Mouse (Mus musculus) midbrain, embryonic 16.5 days (tissue): ENCODE measurements around the gene Tuba1c. TPM values are rescaled to one million over a fixed set of nuclear protein-coding genes. Genes with fewer than 3 reads are reported as not detected.

Experiments
- ATAC-seq: fragments of 200-750 bp; cut with Nextera tagmentation; 2 replicates; pipeline ENCODE4 v1.8.0; 2017; ENCODE audit warnings: moderate TSS enrichment
- H3K27ac ChIP-seq: fragments of 300-500 bp; sonication (generic); 2 replicates; pipeline ENCODE4 v1.5.1; 2014; ENCODE audit warnings: mild to moderate bottlenecking, low read length, mixed read lengths
- H3K27me3 ChIP-seq: fragments of 300-500 bp; sonication (generic); 2 replicates; pipeline ENCODE4 v1.6.1; 2014; ENCODE audit warnings: low read depth, low read length, mixed read lengths; ENCODE audit not compliant: control insufficient read depth, insufficient read depth
- H3K36me3 ChIP-seq: fragments of 300-500 bp; sonication (generic); 2 replicates; pipeline ENCODE4 v1.6.1; 2014; ENCODE audit warnings: mild to moderate bottlenecking, low read length, moderate library complexity, mixed read lengths; ENCODE audit not compliant: control insufficient read depth, insufficient read depth
- H3K4me1 ChIP-seq: fragments of 300-500 bp; sonication (generic); 2 replicates; pipeline ENCODE4 v1.6.1; 2014; ENCODE audit warnings: mild to moderate bottlenecking, low read length, mixed read lengths; ENCODE audit not compliant: control insufficient read depth, insufficient read depth
- H3K4me2 ChIP-seq: fragments of 300-500 bp; sonication (generic); 2 replicates; pipeline ENCODE4 v1.6.1; 2014; ENCODE audit warnings: mild to moderate bottlenecking, low read length, mixed read lengths
- H3K4me3 ChIP-seq: fragments of 300-500 bp; sonication (generic); 2 replicates; pipeline ENCODE4 v1.5.1; 2014; ENCODE audit warnings: low read depth, mild to moderate bottlenecking, low read length, moderate library complexity, mixed read lengths
- H3K9ac ChIP-seq: fragments of 300-500 bp; sonication (generic); 2 replicates; pipeline ENCODE4 v1.6.1; 2014; ENCODE audit warnings: low read depth, low read length, mixed read lengths
- H3K9me3 ChIP-seq: fragments of 300-500 bp; sonication (generic); replicated peaks from 2 replicates; pipeline ENCODE4 v1.6.1; 2014; ENCODE audit warnings: mild to moderate bottlenecking, low read length, mixed read lengths; ENCODE audit not compliant: control insufficient read depth, poor library complexity, severe bottlenecking
- WGBS: fragments of 180-500 bp; shearing (Covaris S2); extraction: QIAGEN DNeasy Blood & Tissue Kit; methylation state at CpG from one replicate; pipeline ENCODE4 v1.1.7; 2014; 5-methylcytosine and 5-hydroxymethylcytosine counted together
- polyA plus RNA-seq: library from polyadenylated mRNA; unstranded; fragments of >200 nt; fragmentation: Nextera tagmentation; extraction: Ambion mirVana; gene quantifications from 2 replicates; pipeline ENCODE4 v1.2.1, GENCODE M21; 2015

The Tuba1c gene
- polyA plus RNA-seq, 1 experiment from 2014 or later = 11.6 TPM

DNA sequence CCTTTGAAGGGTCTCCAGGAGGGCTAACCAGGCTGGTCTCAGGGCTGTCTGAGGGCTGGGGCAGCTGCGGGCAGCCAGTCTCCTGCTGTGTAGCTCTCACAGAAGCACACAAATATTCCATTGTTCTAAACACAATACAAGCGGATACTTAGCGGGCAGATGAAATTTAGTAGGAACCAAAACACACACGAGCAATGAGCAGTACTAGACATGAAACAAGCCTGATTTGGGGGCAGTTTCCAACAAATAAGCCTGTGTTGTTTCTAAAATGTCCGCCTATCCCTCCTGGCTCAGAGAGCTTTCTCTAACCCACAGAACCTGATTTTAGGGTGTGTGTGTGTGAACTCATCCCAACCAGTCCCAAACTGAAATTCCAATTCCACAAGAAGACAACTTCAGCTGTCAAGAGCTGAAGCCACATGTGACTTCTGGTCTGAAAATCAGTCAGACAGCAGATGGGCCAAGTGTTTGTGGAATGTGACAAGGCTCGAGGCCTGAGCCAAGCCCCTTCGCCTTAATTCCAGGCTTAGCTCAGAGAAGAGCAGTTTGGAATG is 42.5 kb upstream of the Tuba1c start:
- peaks cover 64% of the 10 kb centered on the region for H3K4me1 ChIP-seq
- ATAC-seq = no peak
- H3K9me3 ChIP-seq = no peaks in the 10 kb centered on the region
- H3K4me2 ChIP-seq = peak overlapping the region; percentile 74
- H3K4me3 ChIP-seq = peak overlapping the region; percentile 42
- 1% methylated on average over 7 of the region's 7 CpGs for WGBS
- H3K9ac ChIP-seq = peak overlapping the region; percentile 78
- H3K27ac ChIP-seq = peak overlapping the region; percentile 100
- H3K27me3 ChIP-seq = no peaks in the 10 kb centered on the region
- H3K36me3 ChIP-seq = no peaks in the 10 kb centered on the region

DNA sequence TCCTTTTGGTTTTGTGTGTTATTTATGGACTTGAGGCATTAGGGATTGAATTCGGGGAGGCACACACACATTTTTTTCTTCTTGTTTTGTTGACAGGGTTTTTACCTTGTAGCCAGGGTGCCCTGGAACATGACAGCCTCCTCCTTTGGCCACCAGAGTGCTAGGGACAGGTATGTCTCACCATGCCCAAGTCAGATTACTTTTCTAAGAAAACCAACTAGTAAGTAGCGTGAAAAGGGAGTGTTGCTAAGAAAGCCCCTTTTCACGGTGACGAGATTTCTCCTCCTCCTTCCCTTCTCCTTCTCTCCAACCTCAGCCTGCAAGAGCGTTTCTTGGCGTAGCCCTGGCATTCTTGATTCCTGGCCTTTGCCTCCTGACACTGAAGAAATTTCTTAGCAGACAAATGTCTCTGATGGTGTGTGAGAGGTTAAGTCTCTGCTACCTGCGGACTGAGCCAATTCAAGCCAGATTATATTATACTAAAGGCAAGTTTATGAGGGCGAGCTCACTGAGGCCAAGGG is 42.0 kb upstream of the Tuba1c start:
- Histone ChIP-seq H3K4me2 (peak overlapping the region; percentile 74), H3K27me3 (no peaks in the 10 kb centered on the region), H3K9me3 (no peaks in the 10 kb centered on the region), H3K9ac (peak overlapping the region; percentile 78), H3K4me3 (peak overlapping the region; percentile 42), H3K27ac (peak overlapping the region; percentile 100), H3K4me1 (peaks cover 62% of the 10 kb centered on the region), H3K36me3 (no peaks in the 10 kb centered on the region)
- ATAC-seq = no peak
- 9% methylated on average over 8 of the region's 8 CpGs for WGBS

DNA sequence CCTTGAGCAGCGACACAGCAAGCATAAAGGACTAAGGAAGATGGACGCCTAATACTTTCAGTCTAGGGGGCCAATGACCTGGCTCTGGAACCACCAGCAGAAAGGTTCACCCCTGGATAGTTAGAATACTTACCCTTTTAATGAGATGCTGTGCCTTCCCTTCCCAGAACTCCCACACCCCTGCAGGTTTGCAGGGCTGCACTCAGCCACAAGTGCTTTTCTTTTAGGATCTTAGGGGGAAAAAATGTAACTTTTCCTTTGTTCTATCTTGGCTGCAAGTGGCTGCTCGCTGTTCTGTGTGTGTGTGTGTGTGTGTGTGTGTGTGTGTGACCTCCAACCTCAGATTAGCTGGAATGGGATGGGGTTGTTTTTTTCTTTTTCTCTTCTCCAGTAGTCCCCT is 40.9 kb upstream of the Tuba1c start:
- peak overlapping the region; percentile 0; the same call in 1 of the 2 replicates for H3K4me3 ChIP-seq
- H3K36me3 ChIP-seq = no peaks in the 10 kb centered on the region
- no peaks in the 10 kb centered on the region for H3K27me3 ChIP-seq
- H3K4me1 ChIP-seq = peaks cover 57% of the 10 kb centered on the region
- 36% methylated on average over 3 of the region's 3 CpGs for WGBS
- H3K9ac ChIP-seq = no peak overlapping the region; the same call in 1 of the 2 replicates
- H3K9me3 ChIP-seq = no peaks in the 10 kb centered on the region
- H3K4me2 ChIP-seq = peak overlapping the region; percentile 74; the same call in 1 of the 2 replicates
- H3K27ac ChIP-seq = peak overlapping the region; percentile 100
- no peak for ATAC-seq

DNA sequence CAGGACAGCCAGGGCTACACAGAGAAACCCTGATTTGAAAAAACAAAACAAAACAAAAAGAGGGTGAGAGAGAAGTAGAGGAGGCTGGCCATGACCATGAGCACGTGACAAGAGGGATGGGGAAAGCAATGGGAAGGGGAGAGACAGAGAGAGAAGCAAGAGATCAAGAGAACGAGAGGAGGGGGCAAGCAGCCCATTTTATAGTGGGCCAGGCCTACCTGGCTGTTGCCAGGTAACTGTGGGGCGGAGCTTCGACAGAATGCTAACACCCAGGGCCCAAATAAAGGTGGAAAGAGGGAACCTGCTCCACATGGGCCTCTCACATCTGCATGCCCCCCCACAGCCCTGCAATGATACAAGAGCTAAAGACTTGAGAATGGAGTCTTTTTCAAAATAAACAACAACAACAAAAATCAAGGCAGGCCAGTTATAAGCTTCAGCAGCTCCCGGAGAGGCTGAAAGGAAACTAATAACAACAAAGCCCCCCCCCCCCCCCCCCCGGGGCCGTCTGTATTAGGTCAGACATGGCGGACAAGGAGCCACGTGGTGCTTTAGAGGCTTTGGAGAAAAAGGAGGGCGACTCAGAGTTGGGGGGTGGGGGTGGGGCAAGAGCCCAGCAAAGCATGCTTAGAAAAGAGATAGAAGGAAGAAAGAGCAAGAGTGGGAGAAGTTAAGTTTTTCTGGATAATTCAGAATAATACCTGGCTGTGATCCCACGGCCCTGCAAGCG is 39.8 kb upstream of the Tuba1c start:
- Histone ChIP-seq H3K9me3 (no peaks in the 10 kb centered on the region), H3K27ac (peak overlapping the region; percentile 98), H3K36me3 (no peaks in the 10 kb centered on the region), H3K27me3 (no peaks in the 10 kb centered on the region), H3K4me2 (peak overlapping the region; percentile 93), H3K9ac (peak overlapping the region; percentile 82), H3K4me1 (peaks cover 57% of the 10 kb centered on the region), H3K4me3 (peak overlapping the region; percentile 48)
- 25% methylated on average over 8 of the region's 12 CpGs for WGBS
- no peak for ATAC-seq

DNA sequence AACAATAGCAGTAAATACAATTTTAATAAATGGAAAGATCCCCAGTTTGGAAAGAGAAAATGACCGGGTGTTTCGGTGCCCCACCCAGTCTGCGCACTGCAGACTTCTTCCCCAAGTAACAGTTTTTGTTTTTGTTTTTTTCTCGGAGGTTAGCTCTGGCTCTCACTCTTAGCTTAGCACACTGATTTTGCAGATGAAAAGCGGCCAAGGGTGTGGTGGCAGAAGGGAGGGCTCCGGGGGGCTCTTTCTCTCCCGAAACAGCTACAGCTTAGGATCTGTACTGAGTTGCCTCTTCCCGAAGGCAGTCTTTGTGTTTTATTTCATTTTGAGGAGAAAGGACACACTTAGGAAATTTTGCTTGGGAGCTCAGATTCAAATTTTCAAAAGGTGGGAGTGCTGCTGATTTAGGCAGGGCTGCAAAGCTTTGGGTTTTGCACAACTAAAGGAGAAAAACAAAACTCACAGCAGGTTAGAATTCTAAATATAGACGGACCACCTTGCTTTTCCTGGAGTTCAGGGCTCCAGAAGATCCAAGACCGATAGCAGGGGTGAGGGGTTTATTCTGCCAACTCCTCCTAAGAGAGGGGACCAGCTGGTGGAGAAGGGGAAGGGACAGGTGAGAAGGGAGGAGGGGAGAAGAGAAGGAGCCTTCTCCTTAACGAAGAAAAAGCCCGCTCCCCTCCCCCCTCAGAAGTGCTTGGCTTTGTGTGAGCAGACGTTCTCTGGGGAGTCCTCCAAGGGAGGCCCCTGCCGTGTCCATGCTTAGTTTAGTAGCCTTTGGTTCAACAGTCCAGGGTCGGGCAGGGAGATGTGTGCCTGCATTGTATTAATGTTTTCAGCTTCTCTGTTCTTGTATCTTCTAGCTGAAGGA is 38.8 kb upstream of the Tuba1c start:
- peak overlapping the region; percentile 82 for H3K9ac ChIP-seq
- 7% methylated on average over 15 of the region's 15 CpGs for whole genome bisulfite sequencing
- H3K27ac ChIP-seq = peak overlapping the region; percentile 98
- peak overlapping the region; percentile 48 for H3K4me3 ChIP-seq
- H3K36me3 ChIP-seq = no peaks in the 10 kb centered on the region
- H3K27me3 ChIP-seq = no peaks in the 10 kb centered on the region
- H3K9me3 ChIP-seq = no peaks in the 10 kb centered on the region
- H3K4me1 ChIP-seq = peaks cover 57% of the 10 kb centered on the region
- no peak for ATAC-seq
- H3K4me2 ChIP-seq = peak overlapping the region; percentile 93

DNA sequence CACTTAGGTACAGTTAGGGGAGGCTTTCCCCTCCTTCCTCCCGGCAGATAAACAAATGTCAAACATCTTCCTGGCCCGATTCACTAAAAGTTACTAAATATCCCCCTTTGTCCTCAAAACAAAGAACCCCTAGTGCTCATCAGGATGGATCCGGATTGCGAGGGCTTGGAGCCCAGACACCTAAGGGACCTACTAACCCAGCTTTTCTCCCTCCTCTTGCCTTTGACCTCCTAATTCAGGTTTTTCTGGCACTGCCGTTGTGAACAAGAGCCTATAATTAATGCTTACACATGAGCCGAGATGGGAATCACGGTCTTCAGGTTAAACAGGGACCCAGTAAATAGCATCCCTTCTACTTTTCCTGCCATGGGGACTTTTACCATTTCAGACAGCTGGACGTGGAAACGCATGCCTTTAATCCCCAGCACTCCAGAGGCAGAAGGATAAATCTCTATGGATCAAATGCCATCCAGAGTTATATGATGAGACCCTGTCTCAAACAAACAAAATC is 38.1 kb upstream of the Tuba1c start:
- Histone ChIP-seq H3K27ac (peak overlapping the region; percentile 98), H3K36me3 (no peaks in the 10 kb centered on the region), H3K27me3 (no peaks in the 10 kb centered on the region), H3K9ac (peak overlapping the region; percentile 82), H3K4me1 (peaks cover 57% of the 10 kb centered on the region), H3K9me3 (no peaks in the 10 kb centered on the region), H3K4me2 (peak overlapping the region; percentile 93), H3K4me3 (peak overlapping the region; percentile 48)
- under 1% methylated on average over 9 of the region's 9 CpGs for WGBS
- no peak for ATAC-seq

DNA sequence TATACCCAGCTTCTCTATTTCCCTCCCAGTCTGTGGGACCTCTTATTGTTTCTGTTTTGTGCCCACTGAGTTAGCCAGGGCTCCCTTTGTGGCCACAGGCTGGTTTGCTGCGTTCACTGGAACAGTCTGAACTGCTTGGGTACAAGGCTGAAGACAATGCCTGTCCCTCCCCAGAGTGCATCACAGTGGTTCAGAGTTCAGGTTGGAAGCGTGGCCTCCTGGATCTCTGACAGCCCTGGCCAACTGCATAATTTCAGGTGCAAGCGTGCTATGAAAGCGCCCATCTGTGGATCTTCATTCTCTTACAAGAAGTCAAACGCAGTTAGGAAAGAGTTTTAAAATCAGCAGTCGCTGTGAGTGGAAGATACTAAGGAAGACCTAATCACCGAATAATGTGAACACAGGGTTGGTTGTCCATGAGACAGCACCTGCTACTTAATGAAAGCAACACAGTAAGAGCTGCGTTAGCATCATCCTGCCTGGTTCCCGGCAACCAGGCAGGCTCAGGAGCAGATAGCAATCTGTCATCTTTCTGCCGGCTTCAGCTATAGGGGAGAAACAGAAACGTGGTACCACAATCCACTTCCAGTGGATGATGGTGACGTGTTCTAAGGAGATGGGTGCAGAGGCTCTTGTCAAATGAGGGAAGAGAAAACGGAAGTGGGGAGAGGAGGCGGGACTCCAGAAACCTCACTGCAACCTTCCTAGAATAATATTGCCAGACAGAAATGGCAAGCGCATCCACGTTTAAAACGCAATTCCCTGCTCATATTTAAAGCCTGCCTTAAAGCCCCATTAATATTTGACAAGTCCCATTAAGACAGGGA is 37.4 kb upstream of the Tuba1c start:
- Histone ChIP-seq H3K36me3 (no peaks in the 10 kb centered on the region), H3K9me3 (no peaks in the 10 kb centered on the region), H3K27me3 (no peaks in the 10 kb centered on the region), H3K4me2 (peak overlapping the region; percentile 93), H3K27ac (peak overlapping the region; percentile 98), H3K4me3 (peak overlapping the region; percentile 48), H3K4me1 (peaks cover 49% of the 10 kb centered on the region), H3K9ac (peak overlapping the region; percentile 82)
- 9% methylated on average over 17 of the region's 17 CpGs for WGBS
- ATAC-seq = peak; percentile 86
